Mouse (Mus musculus) heart, adult 9 months (tissue): Measurements from ENCODE around the gene Abhd6.

Experiments
- DNase-seq, 2 experiments: peaks; one replicate each; pipeline ENCODE4 v3.0.0; 2022; ENCODE audit warnings: low spot score in 2 of 2

The Abhd6 gene

DNA sequence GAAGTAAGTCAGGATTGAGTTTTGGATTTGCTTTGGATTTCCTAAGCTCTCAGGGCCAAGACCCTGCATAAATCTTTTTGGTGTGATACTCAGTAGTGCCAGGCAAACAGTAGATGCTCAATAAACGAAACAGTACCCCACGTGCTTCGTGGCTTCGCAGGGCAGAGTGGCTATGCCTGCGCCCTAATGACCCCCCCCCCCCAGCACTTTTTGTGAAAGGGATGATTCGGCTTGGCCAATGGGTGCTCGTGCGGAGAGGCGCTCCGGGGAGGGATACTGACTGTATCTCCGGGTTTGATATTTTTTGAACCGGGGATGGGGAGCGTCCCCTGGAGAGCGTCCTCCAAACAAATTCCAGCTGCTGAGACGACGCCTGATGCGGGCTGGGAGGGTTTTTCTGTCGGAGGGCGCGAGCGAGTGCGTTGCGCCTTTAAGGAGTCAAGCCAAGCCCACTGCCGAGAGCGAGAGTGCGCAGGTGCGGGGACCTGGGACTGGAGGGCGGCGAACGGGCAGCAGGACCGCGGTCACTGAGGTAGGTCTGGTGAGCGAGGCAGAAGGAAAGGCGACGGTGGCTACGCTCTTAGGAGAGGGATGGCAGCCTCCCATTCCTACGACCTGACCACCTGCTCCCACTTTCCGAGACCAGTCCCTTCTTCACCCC is at the start of gene Abhd6:
Gene Abhd6, plus strand, starts transcription at position 471 of the 661 bp plus-strand sequence.
- DNase-seq: peak; percentile 79 to 82

DNA sequence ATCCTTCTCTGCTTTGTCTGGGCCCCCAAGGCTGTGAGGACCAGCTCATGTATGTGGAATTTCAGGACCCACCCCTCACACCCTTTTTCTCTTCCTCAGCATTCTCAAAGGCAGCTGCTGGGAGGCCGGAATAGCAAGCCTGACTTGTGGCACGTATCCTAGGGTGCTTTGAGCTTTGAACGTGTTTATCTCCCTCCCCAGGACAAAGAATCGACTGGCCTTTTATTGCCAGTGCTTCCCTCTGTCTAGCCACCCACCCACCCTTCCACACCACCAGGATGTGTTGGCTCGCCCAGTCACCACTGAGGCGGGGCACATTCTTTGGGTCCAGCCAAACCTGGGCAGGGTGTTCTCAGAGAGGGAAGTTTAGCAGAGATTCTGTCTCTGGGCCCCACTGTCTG is 48.6 kb upstream of the Abhd6 start:
- DNase-seq: peak in 1 of 2 experiments; percentile 17

DNA sequence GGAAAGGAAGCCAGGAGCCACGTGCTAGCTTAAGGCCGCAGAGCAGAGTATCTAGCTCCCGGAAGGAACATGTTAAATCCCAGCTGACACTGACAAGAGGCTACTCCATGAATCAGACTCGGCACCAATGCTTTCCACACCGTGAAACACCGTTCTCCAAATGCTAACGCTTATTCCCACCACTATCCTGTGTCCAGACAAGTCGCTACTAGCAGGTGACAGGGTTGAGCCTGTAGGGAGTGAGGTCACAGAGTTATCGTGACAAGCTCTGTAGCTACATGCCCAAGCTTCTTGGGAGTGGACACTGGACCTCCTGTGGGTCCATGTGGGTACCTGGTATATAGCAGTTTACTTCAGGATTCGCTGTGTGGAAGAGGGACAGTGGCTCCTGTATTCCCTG is 46.3 kb upstream of the Abhd6 start:
- no peak for DNase-seq

DNA sequence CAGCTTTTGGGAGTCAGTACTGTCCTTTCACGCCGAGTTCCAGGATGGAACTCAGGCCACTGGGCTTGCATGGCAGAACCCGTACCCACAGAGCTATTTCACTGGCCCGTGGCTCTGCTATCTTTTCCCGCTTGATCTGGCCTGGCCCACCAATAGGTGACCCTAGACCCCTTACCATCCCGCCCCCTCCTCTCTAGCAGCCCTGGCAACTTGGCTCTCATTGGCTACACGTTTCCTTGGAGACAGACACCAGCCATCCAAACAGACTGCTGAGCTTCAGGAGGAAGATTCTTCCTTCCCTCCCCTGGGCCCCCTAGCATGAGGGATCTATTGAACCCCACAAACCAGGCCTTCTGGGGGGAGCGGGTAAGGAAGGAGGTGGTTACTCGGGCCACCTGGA is 45.7 kb upstream of the Abhd6 start, which contains the start of gene Gm45521:
Gene Gm45521, plus strand, starts transcription at position 240 of the 400 bp plus-strand sequence.
- no peak for DNase-seq

DNA sequence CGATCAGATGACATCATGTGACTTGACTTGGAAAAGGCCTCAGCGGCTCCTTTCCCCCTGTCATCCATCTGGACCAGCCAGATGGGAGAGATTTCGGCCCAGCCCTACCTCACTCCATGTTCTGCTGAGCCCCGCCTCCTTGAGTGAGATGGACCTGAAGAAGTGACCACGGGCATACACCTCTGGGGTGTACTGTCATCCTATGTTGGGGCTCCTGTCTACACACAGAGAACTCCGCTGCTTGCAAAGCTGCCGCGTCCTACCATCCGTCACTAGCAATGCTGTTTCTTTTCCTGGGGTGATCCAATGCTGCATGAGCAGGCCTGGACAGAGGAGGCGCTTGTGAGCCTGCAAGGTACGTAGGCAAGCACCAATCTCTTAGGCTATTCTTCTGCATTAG is 42.1 kb upstream of the Abhd6 start:
- no peak for DNase-seq

DNA sequence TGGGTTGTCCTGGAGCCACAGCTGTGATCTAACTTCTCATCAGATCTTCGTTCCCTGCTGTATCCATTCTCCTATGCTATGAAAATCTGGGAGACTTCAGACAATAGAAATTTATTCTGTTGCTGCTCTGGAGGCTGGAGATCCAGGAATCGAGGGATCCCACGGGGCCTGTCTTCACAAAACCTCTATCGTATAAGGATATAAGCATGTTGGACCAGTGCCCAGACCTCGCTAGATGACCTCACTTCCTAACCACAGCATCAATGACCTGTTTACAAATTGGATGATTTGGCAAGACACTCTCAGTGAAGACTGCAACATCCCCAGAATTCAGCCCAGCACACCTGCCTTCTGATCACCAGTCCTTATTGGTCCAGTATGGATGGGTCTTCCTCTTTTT is 41.0 kb upstream of the Abhd6 start:
- no peak for DNase-seq

DNA sequence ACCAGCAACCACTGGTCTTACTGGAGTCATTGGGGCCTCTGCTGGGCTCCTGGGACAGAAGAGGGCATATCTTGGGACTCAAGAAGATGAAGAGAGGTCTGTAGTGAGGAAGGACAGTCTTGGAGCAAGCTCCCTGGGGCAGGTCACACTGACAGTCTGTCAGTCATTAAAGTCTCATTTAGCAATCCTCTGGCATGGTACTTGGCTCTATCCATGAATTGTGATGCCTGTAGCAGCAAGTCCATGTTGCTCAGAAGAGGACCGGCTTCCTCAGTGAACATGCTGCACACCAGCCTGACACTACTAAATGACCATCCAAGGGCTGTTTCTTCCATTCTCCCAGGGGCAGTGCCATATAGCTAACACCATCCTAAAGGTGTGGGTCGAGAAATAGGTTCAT is 40.1 kb upstream of the Abhd6 start:
- no peak for DNase-seq

DNA sequence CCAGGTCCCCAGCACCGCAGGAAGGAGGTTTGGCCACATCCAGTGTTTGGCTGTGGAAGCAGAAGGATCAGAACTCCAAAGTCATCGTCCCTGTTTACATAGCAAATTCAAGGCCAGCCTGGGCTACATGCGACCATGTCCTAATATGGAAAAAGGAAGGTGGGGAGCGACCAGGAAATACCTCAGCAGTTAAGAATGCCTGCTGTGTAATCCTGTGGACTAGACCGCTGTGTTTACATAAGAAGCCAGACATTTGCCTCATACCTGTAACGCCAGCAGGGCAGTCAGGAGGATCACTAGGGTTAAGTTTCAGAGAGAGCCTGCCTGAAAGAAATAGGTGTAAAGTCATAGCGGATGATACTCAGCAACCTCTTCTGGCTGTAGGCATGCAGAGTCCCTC is 39.5 kb upstream of the Abhd6 start:
- no peak for DNase-seq

DNA sequence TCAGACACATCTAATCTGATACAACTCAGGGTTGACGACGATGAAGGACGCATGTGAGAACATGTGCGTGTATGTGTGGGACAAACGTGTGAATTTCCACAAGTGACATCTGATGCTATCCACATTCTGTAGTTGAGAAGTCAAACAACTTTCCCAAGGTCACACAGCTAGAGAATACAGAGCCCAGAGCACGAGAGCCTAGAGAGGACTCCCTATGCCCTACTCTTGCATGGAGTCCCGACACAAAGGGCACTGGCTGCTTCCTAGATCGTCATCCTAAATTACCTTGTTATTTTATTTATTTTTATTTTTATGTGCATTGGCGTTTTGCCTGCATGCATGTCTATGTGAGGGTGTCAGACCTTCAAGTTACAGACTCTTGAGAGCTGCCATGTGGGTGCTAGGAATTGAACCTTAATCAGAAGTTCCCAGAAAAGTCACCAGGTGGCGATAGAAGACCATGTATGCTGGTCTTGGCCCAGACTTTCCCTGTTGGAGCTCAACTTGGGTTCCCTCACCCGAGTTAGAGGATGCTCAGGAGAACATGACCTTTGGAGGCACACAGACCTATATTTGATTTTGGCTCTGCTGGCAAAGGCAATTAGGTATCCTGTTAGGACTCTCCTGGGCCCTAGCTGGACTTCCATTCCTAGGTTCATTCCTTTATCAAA is 38.3 kb upstream of the Abhd6 start:
- peak in 1 of 2 experiments; percentile 72 for DNase-seq

DNA sequence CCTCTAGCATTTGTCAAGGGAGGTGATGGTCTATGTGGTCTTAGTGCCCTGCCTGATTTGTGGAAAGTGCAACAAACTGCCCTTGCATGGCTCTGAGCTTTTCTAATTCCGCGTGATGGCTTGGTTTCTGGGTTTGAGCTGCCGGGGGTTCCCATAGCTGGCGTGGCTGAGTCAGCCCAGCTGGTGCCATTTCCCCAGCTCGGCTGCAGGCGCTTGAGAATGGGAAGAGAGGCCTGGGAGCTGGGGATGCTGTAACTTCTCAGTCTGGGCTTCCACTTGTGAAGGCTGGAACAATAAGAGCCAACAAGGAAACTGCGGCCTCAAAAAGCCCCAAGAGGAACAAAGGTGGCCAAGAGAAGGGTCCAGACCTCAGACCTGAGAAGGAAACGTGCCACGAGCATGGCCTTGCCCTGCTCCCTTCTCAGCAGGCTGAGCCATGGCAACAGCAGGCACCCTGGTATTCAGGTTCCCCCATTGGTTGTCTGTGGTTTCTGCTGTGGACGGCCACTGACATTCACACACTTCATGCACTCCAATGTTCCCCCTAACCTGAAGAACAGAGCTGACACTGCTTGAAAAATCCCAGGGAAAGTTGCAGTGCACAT is 30.7 kb upstream of the Abhd6 start:
- DNase-seq: no peak

DNA sequence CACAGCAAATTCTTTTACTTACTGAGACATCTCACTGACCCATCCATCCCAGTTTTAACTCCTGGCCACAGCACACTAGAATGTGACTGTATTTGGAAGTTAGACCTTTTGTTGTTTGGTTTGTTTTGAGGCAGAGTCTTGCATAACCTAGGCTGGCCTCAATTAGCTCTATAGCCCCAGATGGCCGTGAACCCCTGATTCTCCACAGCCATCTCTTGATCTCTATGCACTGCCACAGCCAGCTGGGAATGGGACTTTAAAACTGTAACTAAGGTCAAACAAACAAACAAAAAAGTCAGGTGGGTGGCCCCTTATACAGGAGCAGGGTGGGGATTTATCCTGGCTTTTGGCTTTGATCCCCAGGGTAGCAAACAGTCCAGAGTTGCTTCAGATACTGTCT is 28.1 kb upstream of the Abhd6 start:
- DNase-seq: no peak

DNA sequence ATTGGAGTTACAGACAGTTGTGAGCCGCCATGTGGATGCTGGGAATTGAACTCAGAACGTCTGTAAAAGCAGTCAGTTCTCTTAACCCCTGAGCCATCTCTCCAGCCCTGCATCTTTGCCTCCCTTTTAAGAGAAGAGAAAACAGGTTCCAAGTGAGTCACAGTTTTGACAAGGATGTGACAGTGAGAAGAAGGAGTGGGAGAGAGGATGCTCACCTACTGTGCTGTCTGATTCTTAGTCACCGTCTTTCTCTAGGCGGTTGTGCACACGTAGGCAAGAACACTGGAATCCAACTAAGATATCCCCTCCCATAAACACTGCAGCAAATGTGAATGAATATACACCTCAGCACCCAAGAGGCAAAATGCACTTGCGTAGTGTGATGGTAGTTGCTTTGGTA is 27.5 kb upstream of the Abhd6 start:
- no peak for DNase-seq

DNA sequence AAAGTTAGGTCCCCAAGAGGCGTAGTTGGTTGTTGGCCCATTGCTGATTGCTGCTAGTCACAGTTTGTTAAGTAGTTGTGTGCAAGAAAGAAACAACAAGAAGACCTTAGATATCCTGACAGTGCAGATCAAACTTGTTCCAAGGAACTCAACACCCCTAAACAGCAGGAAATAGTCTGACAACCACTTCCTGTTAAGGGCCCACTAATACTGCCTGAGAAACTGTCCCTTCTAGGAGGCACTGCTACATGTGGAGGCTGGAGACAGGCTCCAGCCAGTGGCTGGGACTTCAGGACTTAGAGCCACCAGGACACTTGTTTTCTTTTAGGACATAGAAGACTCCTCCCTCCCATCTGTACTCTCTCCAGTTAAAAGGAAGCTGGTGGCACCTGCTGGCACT is 25.2 kb upstream of the Abhd6 start:
- DNase-seq: no peak

DNA sequence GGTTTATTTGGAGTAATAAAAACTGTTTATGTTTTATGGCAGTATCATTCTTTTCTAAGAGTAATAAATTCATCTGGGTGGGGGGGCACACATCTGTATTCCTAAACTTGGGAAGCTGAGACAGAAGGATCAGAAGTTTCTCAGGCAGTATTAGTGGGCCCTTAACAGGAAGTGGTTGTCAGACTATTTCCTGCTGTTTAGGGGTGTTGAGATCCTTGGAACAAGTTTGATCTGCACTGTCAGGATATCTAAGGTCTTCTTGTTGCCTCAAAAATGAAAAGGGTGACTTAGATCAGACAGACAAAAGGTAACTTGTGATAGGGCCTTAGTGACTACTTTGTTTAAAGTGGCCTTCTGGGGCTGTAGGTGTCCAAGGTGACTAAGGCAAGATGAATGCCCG is 24.5 kb upstream of the Abhd6 start:
- DNase-seq: no peak

DNA sequence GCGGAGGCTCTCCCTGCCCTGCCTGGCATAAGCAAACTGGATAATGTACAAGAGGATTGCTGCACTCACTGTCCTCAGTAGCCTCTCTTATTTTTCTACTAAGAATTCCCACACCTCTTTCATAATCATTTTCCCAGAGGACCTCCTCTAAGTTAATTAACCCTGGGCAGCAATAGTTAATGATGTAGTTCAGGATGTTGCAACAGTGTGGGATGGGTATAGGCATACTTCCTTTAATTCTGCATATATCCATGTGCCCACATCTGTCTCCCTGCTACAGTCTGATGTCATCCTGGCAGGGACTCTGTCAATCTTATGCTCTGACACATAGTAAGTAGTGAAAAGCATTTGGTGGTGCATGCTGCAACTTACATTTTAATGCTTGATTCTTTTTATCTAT is 21.5 kb upstream of the Abhd6 start:
- no peak for DNase-seq

DNA sequence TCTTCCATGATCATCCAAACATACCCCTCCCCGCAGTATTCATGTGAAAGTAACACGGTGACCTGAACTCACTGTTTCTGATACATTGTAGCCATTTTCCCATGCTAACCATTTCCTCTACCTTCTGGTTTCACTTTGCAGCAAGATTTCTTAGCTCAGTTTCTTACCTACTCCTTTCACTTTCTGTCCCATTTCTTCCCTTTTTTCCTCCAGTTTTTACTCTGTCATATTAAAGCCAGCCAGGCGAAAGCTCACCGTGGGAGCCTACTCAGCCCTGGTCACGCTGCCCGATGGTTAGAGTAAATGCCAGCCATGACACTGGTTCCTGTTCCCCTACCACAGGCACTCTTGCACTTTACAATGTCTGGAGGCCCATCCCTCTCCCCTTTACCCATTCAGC is 15.8 kb upstream of the Abhd6 start:
- no peak for DNase-seq

DNA sequence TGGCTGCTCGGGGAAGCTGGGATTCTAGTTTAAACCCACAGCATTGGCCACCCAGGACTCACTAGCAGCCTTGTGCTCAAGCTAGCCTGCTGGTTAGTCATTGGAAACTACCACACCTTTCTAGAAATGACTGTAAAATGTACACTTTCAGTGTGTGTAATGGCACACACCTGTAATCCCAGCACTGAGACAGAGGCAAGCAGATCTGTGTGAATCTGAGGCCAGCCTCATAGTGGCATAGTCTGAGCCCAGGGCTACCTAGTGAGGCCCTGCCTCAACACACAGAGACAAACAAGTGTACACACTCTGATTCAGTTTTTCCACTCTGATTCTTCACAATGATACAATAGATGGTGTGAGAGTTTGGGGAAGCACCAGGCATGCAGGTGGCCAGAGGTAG is 13.3 kb upstream of the Abhd6 start:
- DNase-seq: no peak

DNA sequence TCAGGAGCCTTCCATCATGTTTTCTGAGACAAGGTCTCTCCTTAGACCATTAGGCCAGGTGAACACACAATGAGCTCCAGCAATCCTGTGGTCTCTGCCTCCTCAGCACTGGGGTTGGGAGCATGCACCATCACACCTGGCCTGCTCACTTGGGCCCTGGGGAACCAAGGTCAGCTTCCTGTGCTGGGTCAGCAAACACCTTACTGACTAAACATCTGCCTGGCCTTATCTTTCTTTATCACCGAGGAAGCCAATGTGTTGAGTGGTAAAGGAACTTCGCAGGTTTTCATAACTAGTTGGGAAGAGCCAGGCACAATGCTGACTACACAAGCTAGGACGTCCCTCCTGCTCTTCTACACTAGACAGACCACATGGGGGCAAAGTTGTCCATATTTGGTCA is 12.7 kb upstream of the Abhd6 start:
- no peak for DNase-seq

DNA sequence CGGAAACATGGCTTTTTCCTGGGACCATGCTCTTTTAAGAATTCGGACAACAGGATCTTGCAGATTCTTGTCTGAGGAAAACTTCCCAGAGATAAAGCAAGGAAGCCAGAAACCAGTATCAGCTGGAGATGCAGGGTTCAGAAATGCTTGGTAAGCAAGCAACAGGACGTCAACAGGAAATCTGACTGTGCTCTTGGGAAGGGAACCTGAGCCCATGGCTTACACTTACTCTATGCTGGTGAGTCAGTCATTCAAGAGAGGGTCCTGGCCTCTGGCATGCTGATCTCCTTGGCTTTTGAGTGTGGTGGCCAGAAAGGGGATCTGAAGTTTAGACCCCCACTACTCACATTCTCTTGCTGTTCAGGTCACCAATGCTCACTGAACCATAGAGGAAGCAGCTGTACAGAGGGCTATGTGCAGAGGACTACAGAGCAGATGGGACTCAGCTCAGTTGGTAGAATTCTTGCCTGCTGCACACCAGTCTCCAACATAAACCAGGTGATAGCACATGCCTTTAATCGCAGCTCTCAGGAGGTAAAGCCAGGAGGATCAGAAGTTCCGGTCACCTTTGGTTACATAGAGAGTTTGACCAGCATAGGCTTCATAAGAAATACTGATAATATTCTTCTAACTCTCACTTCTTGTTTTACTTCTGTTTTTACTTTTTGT is 11.5 kb upstream of the Abhd6 start:
- no peak for DNase-seq

DNA sequence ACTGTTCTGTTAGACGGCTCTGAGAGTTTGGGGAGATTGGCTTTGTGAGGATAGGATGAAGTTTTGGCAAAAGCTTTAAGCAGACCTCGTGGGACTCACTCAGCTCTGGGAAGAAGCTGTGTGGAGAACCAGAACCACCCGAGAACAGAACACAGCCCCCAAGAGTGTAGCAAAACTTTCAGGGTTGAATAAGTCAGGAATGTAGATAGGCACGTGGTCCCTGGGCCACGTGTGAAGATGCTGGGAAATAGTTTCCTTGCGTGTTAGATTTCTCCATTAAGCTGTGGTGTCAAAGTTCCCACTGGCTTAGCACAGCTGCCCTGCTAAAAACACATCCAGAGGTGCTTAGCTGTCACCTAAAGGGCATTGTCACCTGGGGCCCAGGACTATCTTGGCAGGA is 10.5 kb upstream of the Abhd6 start:
- no peak for DNase-seq

DNA sequence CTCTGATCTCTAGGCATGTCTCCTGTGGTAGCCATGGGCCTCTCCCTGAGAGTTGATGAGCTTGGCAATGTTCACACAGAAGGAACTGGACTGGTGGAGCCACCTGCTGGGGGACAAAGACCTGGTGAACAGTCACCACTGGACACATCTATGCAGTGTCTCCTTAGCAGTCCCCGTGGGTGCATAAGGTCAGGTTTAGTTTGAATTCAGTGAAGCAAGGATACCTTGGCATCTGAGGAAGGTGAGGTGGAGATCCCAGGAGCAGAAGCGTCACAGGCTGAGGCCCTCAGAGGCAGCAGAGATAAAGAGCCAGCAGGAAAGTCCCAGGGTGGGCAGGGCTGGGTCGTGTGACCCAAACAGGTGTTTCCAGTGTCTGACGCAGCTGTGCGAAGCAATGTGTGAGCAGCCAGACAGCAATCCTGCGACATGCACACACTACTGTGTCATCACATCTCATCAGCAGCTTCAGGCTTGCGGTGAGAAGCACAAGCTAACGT is 8.4 kb upstream of the Abhd6 start, which contains the start of gene Dnase1l3:
Gene Dnase1l3, minus strand, starts transcription at position 303 of the 497 bp plus-strand sequence.
- DNase-seq: no peak

DNA sequence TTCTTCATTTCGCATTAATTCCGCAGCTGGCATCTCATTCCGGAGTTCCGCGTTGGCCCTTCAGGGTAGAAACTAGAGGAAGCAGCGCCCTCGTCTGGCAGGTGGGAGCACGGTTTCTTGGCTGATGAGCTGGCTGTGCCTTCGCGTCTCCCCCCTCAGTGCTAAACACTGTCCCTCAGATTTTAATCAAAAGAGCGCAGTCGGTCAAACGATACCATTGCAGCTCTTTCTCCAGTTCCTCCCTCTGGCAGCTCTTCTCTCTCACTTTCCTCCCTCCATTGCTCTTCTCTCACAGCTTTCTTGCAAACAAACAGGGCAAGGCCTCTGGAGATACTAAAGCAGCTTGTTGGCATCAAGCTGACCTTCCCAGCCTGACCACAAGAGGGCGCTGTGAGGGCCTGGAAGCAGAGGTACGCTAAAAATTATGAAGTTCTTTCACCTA is 5.4 kb upstream of the Abhd6 start:
- DNase-seq: peak; percentile 78 to 90
